Mouse (Mus musculus) small intestine, adult 2 months (tissue): ENCODE measurements around the gene Sag. TPM values are rescaled to one million over a fixed set of nuclear protein-coding genes. Genes with fewer than 3 reads are reported as not detected.

Source experiments
- H3K27ac ChIP-seq: fragments of 200-500 bp; 2 replicates; pipeline ENCODE4 v1.5.1; 2012; ENCODE audit warnings: low read depth, low read length, control low read depth, inconsistent platforms; ENCODE audit not compliant: insufficient read depth
- H3K27me3 ChIP-seq: fragments of 200-500 bp; 2 replicates; pipeline ENCODE4 v1.6.1; 2012; ENCODE audit warnings: mild to moderate bottlenecking, moderate library complexity, low read length, inconsistent platforms; ENCODE audit not compliant: control insufficient read depth, insufficient read depth
- H3K36me3 ChIP-seq: fragments of 200-500 bp; 2 replicates; pipeline ENCODE4 v1.6.1; 2012; ENCODE audit warnings: mild to moderate bottlenecking, low read length, control low read depth, inconsistent platforms; ENCODE audit not compliant: control insufficient read depth, insufficient read depth
- H3K4me1 ChIP-seq: fragments of 200-500 bp; 2 replicates; pipeline ENCODE4 v1.6.1; 2012; ENCODE audit warnings: low read length, inconsistent platforms, mixed read lengths; ENCODE audit not compliant: control insufficient read depth, insufficient read depth, insufficient read length
- H3K4me3 ChIP-seq: fragments of 200-500 bp; 2 replicates; pipeline ENCODE4 v1.5.1; 2012; ENCODE audit warnings: low read depth, mild to moderate bottlenecking, control low read depth, inconsistent platforms, low read length, moderate library complexity
- CTCF ChIP-seq: fragments of 200-500 bp; IDR thresholded peaks from 2 replicates; pipeline ENCODE4 v1.5.1; 2012; ENCODE audit warnings: low read depth, mild to moderate bottlenecking, control low read depth, inconsistent platforms, low read length, moderate library complexity, mixed read lengths; ENCODE audit not compliant: insufficient replicate concordance, insufficient read length; ENCODE audit errors: extremely low read depth
- POLR2A ChIP-seq: fragments of 200-500 bp; IDR thresholded peaks from 2 replicates; pipeline ENCODE4 v1.6.1; 2012; ENCODE audit warnings: low read depth, mild to moderate bottlenecking, control low read depth, inconsistent platforms, low read length, moderate library complexity
- WGBS: fragments of 180-500 bp; shearing (Covaris S2); methylation state at CpG from one replicate; pipeline ENCODE4 v1.1.7; 2018; 5-methylcytosine and 5-hydroxymethylcytosine counted together
- polyA plus RNA-seq: library from polyadenylated mRNA; depleted of rRNA; stranded (reverse); fragments of >200 nt; gene quantifications from 2 replicates; pipeline ENCODE4 v1.2.3, GENCODE M21; 2012

The Sag gene
- polyA plus RNA-seq, 1 experiment: 0.16 TPM

DNA sequence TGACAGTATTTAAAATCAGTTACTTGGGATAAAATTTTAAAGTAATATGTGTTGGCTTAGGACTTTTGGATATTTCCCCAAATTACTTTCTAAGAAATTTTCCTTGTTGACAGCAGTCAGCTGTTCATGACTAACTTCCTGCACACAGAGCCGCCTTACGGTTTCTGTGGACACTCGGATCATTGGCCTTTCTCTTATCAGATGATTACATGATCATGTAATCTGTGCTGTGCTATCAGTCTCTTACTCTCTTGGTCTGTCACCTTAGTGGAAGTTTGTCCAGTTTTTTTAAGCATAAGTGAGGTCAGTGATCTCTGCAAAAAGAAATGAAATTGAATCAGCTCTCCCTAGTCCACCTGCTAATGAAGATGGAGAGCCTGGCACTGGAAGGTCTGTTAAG, 31.8 kb upstream of the Sag start:
- H3K27me3 ChIP-seq: no peaks in the 10 kb centered on the region
- peaks cover 69% of the 10 kb centered on the region for H3K36me3 ChIP-seq
- no peaks in the 10 kb centered on the region for H3K4me1 ChIP-seq
- H3K4me3 ChIP-seq: no peak overlapping the region
- H3K27ac ChIP-seq: no peak overlapping the region
- no peak for TF ChIP-seq CTCF
- no peak for TF ChIP-seq POLR2A
- 90% methylated on average over 3 of the region's 3 CpGs for WGBS

DNA sequence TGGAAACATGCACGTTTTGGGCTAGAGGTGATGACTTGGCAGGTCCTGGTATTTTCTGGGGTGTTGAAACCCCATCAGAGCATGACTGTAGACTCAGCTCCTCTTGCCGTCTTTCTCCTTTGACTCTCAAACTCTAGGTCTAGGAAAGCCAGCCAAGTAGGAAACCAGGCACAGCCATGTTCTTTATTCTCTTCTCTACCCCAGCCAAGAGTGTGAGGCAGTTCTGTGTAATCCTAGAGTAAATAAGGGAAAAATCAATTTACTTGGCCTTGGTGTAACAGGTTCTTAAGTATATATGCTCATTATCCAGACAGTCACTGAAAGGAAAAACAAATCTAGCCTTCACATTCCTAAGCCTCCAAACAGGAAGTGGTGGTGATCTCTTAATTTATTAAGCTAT, 30.1 kb upstream of the Sag start:
- TF ChIP-seq POLR2A (no peak), CTCF (no peak)
- H3K4me1 ChIP-seq: no peaks in the 10 kb centered on the region
- H3K4me3 ChIP-seq: no peak overlapping the region
- no peak overlapping the region for H3K27ac ChIP-seq
- no peaks in the 10 kb centered on the region for H3K27me3 ChIP-seq
- H3K36me3 ChIP-seq: peaks cover 71% of the 10 kb centered on the region
- WGBS: 63% methylated on average over 2 of the region's 2 CpGs

DNA sequence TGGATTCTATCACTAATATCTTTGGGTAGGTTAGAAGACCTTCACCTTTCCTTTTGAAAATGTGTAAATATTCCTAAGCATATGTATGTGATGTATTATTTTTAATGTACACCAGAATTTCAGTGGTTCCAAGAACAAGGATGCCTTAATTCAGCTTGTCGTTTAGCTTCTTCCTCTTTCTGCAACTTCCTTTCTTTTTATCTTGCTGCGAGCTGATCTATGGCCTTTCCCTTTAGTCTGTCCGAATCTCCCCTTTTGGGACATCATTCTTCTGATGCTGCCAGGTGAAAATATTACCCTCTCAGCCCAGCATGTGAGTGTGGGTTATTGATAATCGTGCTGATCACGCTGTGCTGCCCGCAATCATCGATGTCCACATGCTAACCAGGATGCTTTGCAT, 28.6 kb upstream of the Sag start:
- Histone ChIP-seq H3K27ac (no peak overlapping the region), H3K4me1 (no peaks in the 10 kb centered on the region; the same call in 1 of the 2 replicates), H3K36me3 (peaks cover 74% of the 10 kb centered on the region), H3K4me3 (no peak overlapping the region), H3K27me3 (no peaks in the 10 kb centered on the region)
- 90% methylated on average over 7 of the region's 7 CpGs for WGBS
- no peak for TF ChIP-seq POLR2A
- no peak for TF ChIP-seq CTCF

DNA sequence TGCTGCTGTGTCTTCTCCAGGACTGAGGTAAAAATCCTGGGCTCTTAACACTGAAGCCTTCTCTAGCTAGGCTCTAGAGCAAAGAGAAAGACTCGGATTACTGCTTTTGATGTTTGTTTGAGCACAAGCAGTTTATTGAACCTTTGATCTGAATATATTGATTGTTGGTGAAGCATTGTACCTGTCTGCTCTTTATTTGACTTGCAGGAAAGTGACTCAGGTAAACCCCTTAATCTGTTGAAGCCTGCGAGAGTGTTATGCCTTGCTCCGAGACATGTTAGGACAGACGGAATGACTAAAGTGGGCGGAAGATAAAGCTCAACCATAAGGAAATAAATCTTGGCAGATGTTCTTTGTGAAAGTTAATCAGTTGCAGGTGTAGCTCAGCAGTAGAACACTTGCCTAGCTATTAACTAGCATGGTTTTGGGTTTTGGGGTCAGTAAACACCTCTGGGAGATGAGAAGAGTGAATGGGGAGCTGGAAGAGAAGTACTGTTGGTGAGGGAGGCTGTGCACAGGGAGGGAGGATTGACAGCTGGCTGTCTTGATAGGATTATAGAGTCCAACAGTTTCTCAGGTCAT, 24.2 kb upstream of the Sag start:
- H3K4me3 ChIP-seq: no peak overlapping the region
- 27% methylated on average over 5 of the region's 5 CpGs for WGBS
- H3K27ac ChIP-seq: no peak overlapping the region; the same call in 1 of the 2 replicates
- H3K36me3 ChIP-seq: peaks cover 83% of the 10 kb centered on the region
- H3K4me1 ChIP-seq: no peaks in the 10 kb centered on the region; the same call in 1 of the 2 replicates
- TF ChIP-seq POLR2A: no peak
- TF ChIP-seq CTCF: no peak
- no peaks in the 10 kb centered on the region for H3K27me3 ChIP-seq

DNA sequence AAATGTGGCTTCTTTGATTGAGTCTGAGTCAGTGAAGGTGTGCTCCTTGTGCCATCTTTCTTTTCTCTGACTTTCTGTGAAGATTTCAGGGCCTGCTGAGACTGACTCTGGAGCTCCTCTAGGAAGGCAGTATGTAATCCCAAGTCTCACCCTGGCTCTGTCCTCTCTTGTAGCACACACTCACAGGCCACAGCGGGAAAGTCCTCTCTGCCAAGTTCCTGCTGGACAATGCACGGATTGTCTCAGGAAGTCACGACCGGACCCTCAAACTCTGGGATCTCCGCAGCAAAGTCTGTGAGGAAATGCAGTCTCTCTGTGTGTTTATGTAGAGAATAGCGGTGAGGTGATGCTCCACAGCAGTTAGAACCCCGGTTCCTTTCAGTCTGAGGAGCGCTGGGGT, 17.8 kb upstream of the Sag start:
- Histone ChIP-seq H3K36me3 (peaks cover 78% of the 10 kb centered on the region), H3K27ac (no peak overlapping the region), H3K4me1 (no peaks in the 10 kb centered on the region), H3K27me3 (no peaks in the 10 kb centered on the region), H3K4me3 (no peak overlapping the region)
- no peak for TF ChIP-seq CTCF
- TF ChIP-seq POLR2A: no peak
- WGBS: 81% methylated on average over 8 of the region's 8 CpGs

DNA sequence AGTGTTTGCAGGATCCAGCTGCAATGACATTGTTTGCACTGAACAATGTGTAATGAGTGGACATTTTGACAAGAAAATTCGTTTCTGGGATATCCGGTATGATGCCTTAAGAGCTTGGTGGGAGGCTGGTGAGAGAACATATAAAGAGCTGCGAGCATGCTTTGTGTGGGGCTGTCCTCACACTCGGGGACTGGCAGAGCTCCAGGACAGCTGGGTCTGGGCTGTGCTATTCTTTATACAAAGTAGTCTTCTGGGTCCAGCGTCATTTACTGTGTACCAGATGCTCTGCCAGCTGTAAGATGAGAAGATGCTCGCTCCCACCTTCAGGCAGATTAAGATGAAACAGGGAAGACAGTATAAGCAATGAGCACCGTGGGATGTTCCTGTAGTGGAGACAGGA, 17.2 kb upstream of the Sag start:
- no peaks in the 10 kb centered on the region for H3K27me3 ChIP-seq
- no peaks in the 10 kb centered on the region for H3K4me1 ChIP-seq
- 74% methylated on average over 7 of the region's 7 CpGs for WGBS
- peaks cover 77% of the 10 kb centered on the region for H3K36me3 ChIP-seq
- no peak for TF ChIP-seq POLR2A
- no peak for TF ChIP-seq CTCF
- H3K27ac ChIP-seq: no peak overlapping the region
- no peak overlapping the region for H3K4me3 ChIP-seq

DNA sequence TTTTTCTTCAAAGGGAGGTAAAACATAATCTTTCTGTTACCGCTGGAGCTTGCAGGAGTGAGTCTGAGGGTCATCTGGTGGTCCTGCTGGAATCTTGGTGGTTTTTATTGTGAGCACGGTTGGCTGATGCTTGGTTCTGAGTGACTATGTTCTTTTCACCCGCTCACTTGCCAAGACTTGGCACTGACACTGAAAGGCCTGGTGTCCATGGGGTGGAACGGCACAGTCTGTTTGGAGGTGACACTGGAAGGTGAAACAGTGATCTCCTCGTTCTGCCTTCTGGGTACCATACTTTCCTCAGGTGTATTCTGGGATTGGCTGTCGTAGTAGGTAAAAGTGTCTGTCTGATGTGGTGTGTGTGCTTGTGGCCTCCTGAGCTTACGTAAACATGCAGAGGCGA, 13.8 kb upstream of the Sag start:
- H3K4me1 ChIP-seq: no peaks in the 10 kb centered on the region
- no peak overlapping the region for H3K4me3 ChIP-seq
- H3K36me3 ChIP-seq: peaks cover 70% of the 10 kb centered on the region
- no peaks in the 10 kb centered on the region for H3K27me3 ChIP-seq
- no peak overlapping the region for H3K27ac ChIP-seq
- TF ChIP-seq POLR2A (no peak), CTCF (no peak)
- 91% methylated on average over 8 of the region's 8 CpGs for WGBS
